Mouse (Mus musculus): Measurements from ENCODE around the gene C2. TPM values are rescaled to one million over a fixed set of nuclear protein-coding genes. Genes with fewer than 3 reads are reported as not detected.

The C2 gene
- total RNA-seq, 1 experiment from 2014 or later: not detected

Other genes starting within 250 kb of the C2 start
- 0.05 TPM in 1 of 2 replicates, not detected in the other for gene Tnxb, start 227.7 kb downstream of the C2 start, total RNA-seq (2017)
- 1.0 and 1.4 TPM in 2 replicates for gene C4b, start 154.4 kb downstream of the C2 start, total RNA-seq (2017)
- not detected in 2 replicates for gene Cyp21a1, start 93.7 kb downstream of the C2 start, total RNA-seq (2017)
- gene Stk19, start 61.3 kb downstream of the C2 start, total RNA-seq (2017): 26.7 and 35.4 TPM in 2 replicates
- 16.4 and 18.6 TPM in 2 replicates for gene Dxo, start 61.2 kb downstream of the C2 start, total RNA-seq (2017)
- 44.0 and 55.5 TPM in 2 replicates for gene Skiv2l, start 48.1 kb downstream of the C2 start, total RNA-seq (2017)
- 40.6 and 41.3 TPM in 2 replicates for gene Nelfe, start 47.9 kb downstream of the C2 start, total RNA-seq (2017)
- gene Cfb, start 35.7 kb downstream of the C2 start, total RNA-seq (2017): not detected in 2 replicates
- gene Zbtb12, start 18.8 kb downstream of the C2 start, total RNA-seq (2017): 11.3 and 15.1 TPM in 2 replicates
- not detected in 2 replicates for gene Gm20547, start 16.2 kb downstream of the C2 start, total RNA-seq (2017)
- 106 and 109 TPM in 2 replicates for gene Ehmt2, start 204 bp upstream of the C2 start, total RNA-seq (2017)
- gene Slc44a4, start 16.2 kb upstream of the C2 start, total RNA-seq (2017): 0.19 TPM in 1 of 2 replicates, not detected in the other
- gene Neu1, start 33.0 kb upstream of the C2 start, total RNA-seq (2017): 6.9 and 12.1 TPM in 2 replicates
- 18.4 and 24.7 TPM in 2 replicates for gene Hspa1b, start 61.0 kb upstream of the C2 start, total RNA-seq (2017)
- 1.1 TPM in 1 of 2 replicates, not detected in the other for gene Gm20481, start 71.6 kb upstream of the C2 start, total RNA-seq (2017)
- gene Hspa1a, start 73.9 kb upstream of the C2 start, total RNA-seq (2017): 16.3 and 22.9 TPM in 2 replicates
- 0.05 TPM in 1 of 2 replicates, not detected in the other for gene Hspa1l, start 74.4 kb upstream of the C2 start, total RNA-seq (2017)
- gene Lsm2, start 83.6 kb upstream of the C2 start, total RNA-seq (2017): 28.5 and 39.0 TPM in 2 replicates
- gene Vars, start 102.7 kb upstream of the C2 start, total RNA-seq (2017): 228 and 415 TPM in 2 replicates
- gene Vwa7, start 118.3 kb upstream of the C2 start, total RNA-seq (2017): 0.38 and 0.45 TPM in 2 replicates
- gene Sapcd1, start 129.8 kb upstream of the C2 start, total RNA-seq (2017): 1.7 TPM in 1 of 2 replicates, not detected in the other
- gene Msh5, start 148.5 kb upstream of the C2 start, total RNA-seq (2017): 3.7 and 7.9 TPM in 2 replicates
- 294 and 299 TPM in 2 replicates for gene Clic1, start 151.7 kb upstream of the C2 start, total RNA-seq (2017)
- gene Ddah2, start 160.8 kb upstream of the C2 start, total RNA-seq (2017): 27.4 and 32.3 TPM in 2 replicates
- not detected in 2 replicates for gene Ly6g6c, start 167.1 kb upstream of the C2 start, total RNA-seq (2017)
- not detected in 2 replicates for gene Mpig6b, start 167.9 kb upstream of the C2 start, total RNA-seq (2017)
- not detected in 2 replicates for gene Ly6g6e, start 178.6 kb upstream of the C2 start, total RNA-seq (2017)
- not detected in 2 replicates for gene Ly6g6d, start 179.8 kb upstream of the C2 start, total RNA-seq (2017)
- not detected in 2 replicates for gene Ly6g6f, start 187.3 kb upstream of the C2 start, total RNA-seq (2017)
- 25.9 and 30.0 TPM in 2 replicates for gene Abhd16a, start 191.0 kb upstream of the C2 start, total RNA-seq (2017)
- not detected in 2 replicates for gene Ly6g5c, start 210.0 kb upstream of the C2 start, total RNA-seq (2017)
- gene Ly6g5b, start 217.2 kb upstream of the C2 start, total RNA-seq (2017): 1.6 TPM in 1 of 2 replicates, not detected in the other
- gene Gpank1, start 223.2 kb upstream of the C2 start, total RNA-seq (2017): 31.2 and 35.1 TPM in 2 replicates
- gene Csnk2b, start 223.8 kb upstream of the C2 start, total RNA-seq (2017): 250 and 330 TPM in 2 replicates
- gene D17H6S53E, start 228.1 kb upstream of the C2 start, total RNA-seq (2017): 6.1 and 6.3 TPM in 2 replicates
- gene Apom, start 233.8 kb upstream of the C2 start, total RNA-seq (2017): 0.38 TPM in 1 of 2 replicates, not detected in the other
- gene Bag6, start 236.9 kb upstream of the C2 start, total RNA-seq (2017): 109 and 121 TPM in 2 replicates

Data from hematopoietic stem cell, adult 5-6 weeks (primary cell).